Mouse (Mus musculus) induced T-regulatory cell, adult 2 months (primary cell): ENCODE measurements around the gene Gm38392.
A peak's percentile ranks its signal among the peaks of the same experiment; 100 is the strongest.
"Not testable (repeated sequence)": the region's sequence is repeated elsewhere in the genome, so short reads cannot be mapped to it uniquely, and the experiment has no call there.

Experiments used
- DNase-seq: peaks from one replicate; pipeline ENCODE4 v3.0.0-alpha.2; 2012; ENCODE audit warnings: low read depth

Gm38392 gene

DNA sequence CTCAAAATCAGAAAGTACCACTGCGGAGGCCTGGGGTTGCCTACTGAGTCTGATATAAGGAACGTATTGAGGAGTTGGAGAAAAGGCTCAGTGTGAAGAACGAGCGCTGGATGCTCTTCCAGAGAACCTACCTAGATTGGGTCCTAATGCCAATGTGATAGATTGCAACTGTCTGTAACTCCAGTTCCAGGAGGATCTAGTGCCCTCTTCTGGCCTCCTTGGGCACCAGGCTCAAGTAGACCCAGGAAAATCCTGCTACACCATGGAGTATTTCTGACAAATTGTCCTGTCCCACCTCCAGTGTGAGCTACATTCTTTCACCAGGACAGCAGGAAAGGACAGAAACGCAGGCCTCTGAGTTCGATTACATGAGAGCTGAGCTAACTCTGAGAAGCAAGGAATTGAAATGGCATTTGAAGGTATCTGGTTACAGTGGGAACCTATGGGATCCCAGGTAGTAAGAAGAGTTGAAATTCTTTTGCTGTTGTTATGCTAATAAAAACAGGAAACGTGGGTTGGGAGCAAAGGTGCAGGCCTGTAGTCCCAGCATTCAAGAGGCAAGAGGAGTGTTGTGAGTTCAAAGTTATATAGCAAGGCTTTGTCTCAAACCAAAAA lies 10.4 kb downstream of the Gm38392 start:
- no peak for DNase-seq

DNA sequence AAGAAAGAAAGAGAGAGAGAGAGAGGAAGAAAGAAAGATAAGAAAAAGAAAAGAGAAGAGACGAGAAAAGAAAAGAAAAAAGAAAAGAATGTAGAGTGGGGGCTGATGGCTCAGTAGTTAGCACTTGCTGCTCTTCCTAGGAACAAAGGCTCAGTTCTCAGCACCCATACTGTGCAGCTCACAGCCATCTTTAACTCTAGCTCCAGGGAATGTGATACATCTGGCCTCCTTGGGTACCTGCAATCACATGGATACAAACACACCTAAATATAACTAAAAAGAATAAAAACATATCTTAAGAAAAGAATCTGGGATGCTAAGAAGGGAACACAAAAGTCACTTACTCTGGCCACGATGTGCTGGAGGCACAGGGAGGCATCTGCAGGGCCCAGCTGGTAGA lies 10.9 kb downstream of the Gm38392 start:
- DNase-seq: no peak

DNA sequence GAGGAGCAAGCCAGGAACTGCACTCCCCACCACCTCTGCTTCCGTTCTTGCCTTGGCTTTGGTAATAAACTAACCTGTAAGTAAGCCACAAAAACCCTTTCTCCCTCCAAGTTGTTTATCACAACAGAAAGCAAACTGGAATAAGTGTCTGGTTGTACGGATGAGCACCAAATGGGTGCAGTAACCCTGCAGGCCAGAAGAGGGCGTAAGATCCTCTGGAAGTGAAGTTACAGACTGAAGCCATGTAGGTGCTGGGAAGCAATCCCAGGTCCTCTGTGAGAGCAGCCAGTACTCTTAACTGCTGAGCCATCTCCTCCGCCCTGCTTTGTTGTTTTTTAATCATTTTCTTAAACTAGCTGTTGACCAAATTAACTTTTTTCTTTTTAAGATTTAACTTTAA lies 13.0 kb downstream of the Gm38392 start:
- no peak for DNase-seq

GRCm38 (mm10) chr3:88271859-88272258 lies 15.2 kb downstream of the Gm38392 start:
- no peak for DNase-seq

- DNase-seq: not testable (repeated sequence)
Measured at GRCm38 (mm10) chr3:88271298-88271697, 15.7 kb downstream of the Gm38392 start.

DNA sequence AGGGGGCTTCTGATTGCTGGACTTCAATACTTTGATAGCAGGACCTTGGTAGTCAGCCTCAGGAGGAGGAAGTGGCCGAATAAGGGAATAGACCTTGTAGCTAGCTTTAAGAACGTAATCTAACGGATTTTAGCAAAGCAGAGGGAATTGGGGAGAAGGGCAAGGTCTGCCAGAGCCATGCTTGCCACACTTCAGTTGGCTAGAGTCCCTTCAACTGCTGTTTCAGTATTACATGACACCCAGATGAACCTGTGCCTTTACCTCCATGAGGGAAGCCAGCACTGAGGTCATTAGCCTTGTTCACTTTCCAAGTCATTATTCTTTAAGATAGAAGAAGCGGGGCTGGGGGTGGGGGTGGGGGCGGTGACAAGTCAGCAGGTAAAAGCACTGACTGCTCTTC lies 18.0 kb downstream of the Gm38392 start:
- DNase-seq: no peak

GRCm38 (mm10) chr3:88268014-88268413 lies 19.0 kb downstream of the Gm38392 start:
- DNase-seq: not testable (repeated sequence)

DNA sequence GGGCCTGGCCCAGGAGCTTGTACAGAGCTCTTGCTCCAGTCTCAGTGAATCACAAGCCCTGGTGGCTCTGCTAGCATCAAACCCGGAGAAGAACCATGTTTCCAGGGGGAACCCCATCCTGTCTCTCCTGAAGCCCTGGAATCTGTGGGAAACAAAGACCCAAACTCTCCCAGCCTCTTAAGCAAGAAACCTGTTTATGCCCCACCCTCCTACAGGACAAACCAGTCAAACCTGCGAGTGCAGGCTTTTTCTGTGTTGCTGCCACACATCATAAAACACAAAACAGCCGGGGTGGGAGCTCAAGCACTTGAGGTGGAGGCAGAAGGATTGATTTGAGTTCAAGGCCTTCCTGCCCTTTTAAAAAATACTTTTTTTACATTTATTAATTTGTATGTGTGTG lies 24.7 kb downstream of the Gm38392 start:
- no peak for DNase-seq

- no peak for DNase-seq
Measured at GRCm38 (mm10) chr3:88256382-88256781, 30.6 kb downstream of the Gm38392 start.

- DNase-seq: no peak
Measured at GRCm38 (mm10) chr3:88255950-88256349, 31.1 kb downstream of the Gm38392 start.

GRCm38 (mm10) chr3:88254268-88254926 lies 32.6 kb downstream of the Gm38392 start, which contains the start of gene Rhbg:
Rhbg (minus strand) TSS chr3:88254709.
- DNase-seq: peak; percentile 49

DNA sequence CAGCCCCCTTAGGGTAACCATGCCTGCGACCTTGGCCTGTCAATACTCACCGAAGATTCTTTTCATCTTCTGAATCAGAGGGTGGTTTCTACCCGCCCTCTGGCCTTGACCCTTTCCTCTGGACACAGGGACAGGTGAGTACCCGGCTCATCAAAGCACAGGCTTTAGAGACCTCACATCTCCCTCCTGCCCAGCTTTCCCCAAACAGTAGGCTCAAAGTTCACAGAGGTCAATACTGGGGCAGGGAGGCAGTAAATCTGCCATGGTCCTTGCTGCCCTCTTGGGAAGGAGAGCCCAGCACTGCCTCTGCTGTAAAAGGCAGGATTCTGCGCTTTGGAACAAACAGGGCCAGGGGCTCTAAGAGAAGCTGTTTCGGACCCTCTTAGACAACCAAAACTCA lies 34.3 kb downstream of the Gm38392 start:
- no peak for DNase-seq

- no peak for DNase-seq
Measured at GRCm38 (mm10) chr3:88248406-88248805, 38.6 kb downstream of the Gm38392 start.

DNA sequence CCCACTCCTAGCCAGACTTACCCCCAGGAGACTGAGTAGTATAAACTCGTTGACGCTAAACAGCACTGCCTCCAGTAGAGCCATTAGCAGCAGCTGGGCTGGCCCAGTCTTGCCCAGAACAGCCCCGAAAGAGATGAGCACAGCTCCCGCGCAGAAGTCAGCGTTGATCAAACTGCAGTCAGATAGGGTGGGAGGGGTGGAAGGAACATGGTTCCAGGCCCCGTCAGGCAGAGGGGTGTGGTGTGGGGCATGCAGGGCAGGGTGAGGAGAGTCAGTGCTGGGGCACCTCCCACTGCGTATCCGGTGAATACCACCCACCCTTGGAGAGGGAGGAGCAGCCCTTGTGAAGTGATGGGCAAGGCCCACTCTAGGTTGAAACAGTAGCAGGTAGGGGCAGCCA lies 39.3 kb downstream of the Gm38392 start:
- DNase-seq: no peak

DNA sequence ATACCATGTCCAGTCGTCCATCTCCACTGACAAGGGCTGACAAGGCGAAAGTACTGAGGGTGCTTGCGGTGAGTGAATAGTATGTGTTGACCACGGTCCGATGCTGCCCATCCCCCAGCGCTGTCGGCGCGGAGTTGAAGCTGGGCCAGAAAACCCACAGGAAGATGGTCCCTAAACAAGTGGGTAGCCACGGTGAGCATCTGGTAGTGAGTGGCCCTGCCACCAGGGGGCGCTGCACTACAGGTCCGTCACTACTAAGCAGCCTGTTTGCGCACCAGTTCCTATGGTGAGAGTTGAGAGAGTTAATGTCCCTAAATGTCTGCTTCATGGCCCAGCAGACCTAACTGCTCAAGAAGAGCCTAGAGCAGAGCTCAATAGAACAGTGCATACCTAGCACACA lies 41.2 kb downstream of the Gm38392 start:
- DNase-seq: peak; percentile 84

- peak; percentile 78 for DNase-seq
Measured at GRCm38 (mm10) chr3:88244071-88244470, 42.9 kb downstream of the Gm38392 start.

DNA sequence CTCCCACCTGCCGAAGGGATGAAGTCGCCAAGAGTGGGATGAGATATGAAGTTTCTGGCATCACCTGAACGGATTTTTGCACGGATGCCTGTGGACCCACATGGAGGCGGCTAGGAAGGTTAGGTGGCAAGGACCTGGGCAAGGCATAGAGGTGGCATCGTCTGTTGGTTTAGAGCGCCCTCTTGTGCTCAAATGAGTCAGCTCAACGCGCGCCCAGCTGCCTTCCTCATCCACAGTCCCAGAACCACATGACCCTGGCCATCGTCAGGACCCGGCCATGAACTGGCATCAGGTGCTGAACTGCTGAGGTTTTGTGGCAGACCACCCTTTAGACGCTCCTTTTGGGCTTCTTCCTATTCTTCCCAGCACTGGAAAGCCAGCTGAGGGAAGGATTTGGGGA lies 44.5 kb downstream of the Gm38392 start:
- DNase-seq: peak; percentile 86

GRCm38 (mm10) chr3:88241045-88241786 lies 45.8 kb downstream of the Gm38392 start:
- no peak for DNase-seq

DNA sequence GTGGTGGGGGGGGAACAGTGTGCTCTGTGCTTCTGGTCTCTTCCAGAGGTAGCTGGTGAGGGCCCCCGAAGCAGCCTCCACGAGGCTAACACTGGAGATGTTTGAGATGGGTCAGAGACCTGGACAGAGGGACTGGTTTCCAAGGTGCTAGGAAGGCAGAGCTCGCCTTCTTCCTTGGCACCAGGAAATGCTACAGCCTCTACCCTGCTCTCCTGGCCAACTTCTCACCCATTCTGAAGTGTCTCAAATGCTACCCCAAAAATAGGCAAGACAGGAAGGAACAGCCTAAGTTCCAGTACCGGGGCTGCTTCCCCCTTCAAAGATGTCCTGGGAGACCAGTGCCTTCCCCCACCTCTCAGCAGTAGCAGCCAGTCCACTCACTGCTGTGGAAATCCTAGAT lies 47.6 kb downstream of the Gm38392 start:
- DNase-seq: no peak

- DNase-seq: no peak
Measured at GRCm38 (mm10) chr3:88238866-88239391, 48.1 kb downstream of the Gm38392 start.

DNA sequence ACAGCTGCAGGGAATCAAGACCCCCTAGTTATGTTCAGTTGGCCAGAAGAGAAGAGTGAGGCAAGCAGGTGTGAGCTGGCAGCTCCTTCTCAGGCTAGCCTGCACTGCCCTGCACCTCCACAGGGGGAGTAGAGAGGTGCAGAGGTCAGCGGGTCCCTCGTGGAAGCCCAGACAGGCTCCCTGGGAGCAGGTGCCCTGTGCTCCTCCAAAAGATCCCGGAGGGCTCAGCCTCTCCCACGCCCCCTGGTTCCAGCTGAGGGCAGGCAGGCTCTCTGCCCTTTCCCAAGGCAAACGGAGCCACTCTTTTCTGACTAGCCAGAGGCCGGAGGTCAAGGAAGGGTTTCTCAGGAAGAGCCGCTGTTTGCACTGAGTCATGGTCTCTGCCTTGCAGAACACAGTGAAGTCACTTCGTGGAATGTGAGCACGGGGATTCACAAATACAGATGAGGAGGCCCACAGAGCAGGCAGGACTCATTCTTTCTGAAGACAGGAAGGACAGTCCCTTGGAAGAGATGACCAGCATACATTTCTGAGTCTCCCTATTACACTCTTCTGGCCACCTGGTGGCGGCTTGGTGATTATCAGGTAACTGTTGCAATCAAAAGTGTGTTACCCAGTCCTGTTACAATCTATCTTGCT lies 49.3 kb downstream of the Gm38392 start:
- peak; percentile 68 for DNase-seq

- DNase-seq: no peak
Measured at GRCm38 (mm10) chr3:88237161-88237555, 49.9 kb downstream of the Gm38392 start.
